Mouse (Mus musculus): ENCODE results near the gene Med15.
"Not testable (repeated sequence)": the region's sequence is repeated elsewhere in the genome, so short reads cannot be mapped to it uniquely, and the experiment has no call there.

Gene Med15

GRCm38 (mm10) chr16:17614740-17615139 is 118.0 kb downstream of the Med15 start:
- DNase-seq: not testable (repeated sequence)

GRCm38 (mm10) chr16:17611383-17611782 is 121.3 kb downstream of the Med15 start:
- no peak for DNase-seq

DNA sequence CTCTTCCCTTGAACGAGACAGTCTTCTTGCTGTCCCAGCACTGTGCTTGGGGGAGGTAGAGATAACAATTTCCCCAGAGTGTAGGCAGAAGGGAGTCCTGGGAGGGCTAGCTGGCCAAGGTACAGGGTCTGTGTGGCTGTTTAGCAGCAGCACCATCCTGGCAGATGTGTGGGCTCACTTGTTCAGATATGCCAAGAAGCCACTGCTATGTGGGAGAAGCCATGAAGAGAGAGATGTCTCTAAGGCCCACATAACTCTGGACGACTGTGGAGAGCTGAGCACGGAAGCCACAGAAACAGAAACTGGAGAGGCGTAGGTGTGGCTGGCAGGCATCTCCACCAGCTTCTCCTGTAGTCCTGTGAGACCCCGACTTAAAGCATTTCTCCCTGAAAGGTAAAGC is 127.0 kb downstream of the Med15 start:
- no peak for DNase-seq

- no peak for DNase-seq
These were observed 127.8 kb downstream of the Med15 start for GRCm38 (mm10) chr16:17604941-17605340.

Data from heart, adult 11 months (tissue).